Mouse (Mus musculus): ENCODE measurements at regions not wholly inside any gene's neighbourhood (a gene's known extent, or its start where the extent isn't known, plus 50 kb on each side); places are given as distances from the start of the nearest gene placed in this dataset.

- H3K4me1 ChIP-seq (ENCODE audit: insufficient read depth, low read depth, low read length), result no peaks in the 10 kb centered on the region
- no peaks in the 10 kb centered on the region for H3K36me3 ChIP-seq (replicated peaks)
- DNase-seq (ENCODE audit: low spot score) (no peak), ATAC-seq (ENCODE audit: extremely low read depth, insufficient number of reproducible peaks, low FRiP score, poor library complexity, severe bottlenecking) (no peak)
- H3K27me3 ChIP-seq (ENCODE audit: insufficient read depth, low read length), result no peaks in the 10 kb centered on the region
- TF ChIP-seq CTCF (IDR thresholded peaks at IDR 0.05; ENCODE audit: low read depth, low read length) (no peak), GATA2 (IDR thresholded peaks at IDR 0.05; ENCODE audit: borderline replicate concordance, low read depth, low read length) (no peak), TAL1 (conservative IDR thresholded peaks at IDR 0.05; ENCODE audit: low read depth, low read length) (no peak), POLR2AphosphoS5 (IDR thresholded peaks at IDR 0.05; ENCODE audit: insufficient replicate concordance, low read depth, low read length) (no peak), GATA1 (IDR thresholded peaks at IDR 0.05; ENCODE audit: borderline replicate concordance, low read length) (no peak)
- H3K4me3 ChIP-seq (ENCODE audit: low read depth, low read length), result no peak overlapping the region
- H3K9me3 ChIP-seq (replicated peaks), result no peaks in the 10 kb centered on the region
These were observed 828.1 kb upstream of the Alcam start for GRCm38 (mm10) chr16:53282014-53282413.

GRCm38 (mm10) chr16:53266116-53266515 lies 812.2 kb upstream of the Alcam start:
- ATAC-seq (ENCODE audit: extremely low read depth, insufficient number of reproducible peaks, low FRiP score, poor library complexity, severe bottlenecking) (peak; percentile 34; the same call in 1 of the 2 replicates), DNase-seq (ENCODE audit: low spot score) (no peak)
- TF ChIP-seq CTCF (IDR thresholded peaks at IDR 0.05; ENCODE audit: low read depth, low read length) (no peak), GATA2 (IDR thresholded peaks at IDR 0.05; ENCODE audit: borderline replicate concordance, low read depth, low read length) (no peak), TAL1 (conservative IDR thresholded peaks at IDR 0.05; ENCODE audit: low read depth, low read length) (no peak)
- Histone ChIP-seq H3K27me3 (ENCODE audit: insufficient read depth, low read length) (no peaks in the 10 kb centered on the region), H3K36me3 (replicated peaks) (no peaks in the 10 kb centered on the region), H3K4me3 (ENCODE audit: low read depth, low read length) (no peak overlapping the region), H3K4me1 (ENCODE audit: insufficient read depth, low read depth, low read length) (no peaks in the 10 kb centered on the region), H3K9me3 (replicated peaks) (no peaks in the 10 kb centered on the region)

- Histone ChIP-seq H3K36me3 (replicated peaks) (no peaks in the 10 kb centered on the region), H3K27me3 (ENCODE audit: insufficient read depth, low read length) (no peaks in the 10 kb centered on the region), H3K4me1 (ENCODE audit: insufficient read depth, low read depth, low read length) (no peaks in the 10 kb centered on the region), H3K9me3 (replicated peaks) (no peaks in the 10 kb centered on the region), H3K4me3 (ENCODE audit: low read depth, low read length) (no peak overlapping the region)
- DNase-seq (ENCODE audit: low spot score), result no peak
- ATAC-seq (ENCODE audit: extremely low read depth, insufficient number of reproducible peaks, low FRiP score, poor library complexity, severe bottlenecking), result no peak
- TF ChIP-seq TAL1 (conservative IDR thresholded peaks at IDR 0.05; ENCODE audit: low read depth, low read length), result no peak
- TF ChIP-seq POLR2AphosphoS5 (IDR thresholded peaks at IDR 0.05; ENCODE audit: insufficient replicate concordance, low read depth, low read length), result no peak
- TF ChIP-seq GATA1 (IDR thresholded peaks at IDR 0.05; ENCODE audit: borderline replicate concordance, low read length), result no peak
- no peak for TF ChIP-seq GATA2 (IDR thresholded peaks at IDR 0.05; ENCODE audit: borderline replicate concordance, low read depth, low read length)
- no peak for TF ChIP-seq CTCF (IDR thresholded peaks at IDR 0.05; ENCODE audit: low read depth, low read length)
These were observed 791.5 kb upstream of the Alcam start for GRCm38 (mm10) chr16:53245365-53245764.

GRCm38 (mm10) chr16:53242126-53242537 lies 788.3 kb upstream of the Alcam start:
- no peak overlapping the region for H3K4me3 ChIP-seq (ENCODE audit: low read depth, low read length)
- H3K9me3 ChIP-seq (replicated peaks), result no peaks in the 10 kb centered on the region
- no peaks in the 10 kb centered on the region for H3K36me3 ChIP-seq (replicated peaks)
- TF ChIP-seq TAL1 (conservative IDR thresholded peaks at IDR 0.05; ENCODE audit: low read depth, low read length) (no peak), POLR2AphosphoS5 (IDR thresholded peaks at IDR 0.05; ENCODE audit: insufficient replicate concordance, low read depth, low read length) (no peak), GATA1 (IDR thresholded peaks at IDR 0.05; ENCODE audit: borderline replicate concordance, low read length) (no peak), GATA2 (IDR thresholded peaks at IDR 0.05; ENCODE audit: borderline replicate concordance, low read depth, low read length) (no peak), CTCF (IDR thresholded peaks at IDR 0.05; ENCODE audit: low read depth, low read length) (no peak)
- DNase-seq (ENCODE audit: low spot score), result no peak
- ATAC-seq (ENCODE audit: extremely low read depth, insufficient number of reproducible peaks, low FRiP score, poor library complexity, severe bottlenecking), result no peak
- H3K4me1 ChIP-seq (ENCODE audit: insufficient read depth, low read depth, low read length), result no peaks in the 10 kb centered on the region
- H3K27me3 ChIP-seq (ENCODE audit: insufficient read depth, low read length), result no peaks in the 10 kb centered on the region

- Histone ChIP-seq H3K9me3 (replicated peaks) (no peaks in the 10 kb centered on the region), H3K27me3 (ENCODE audit: insufficient read depth, low read length) (no peaks in the 10 kb centered on the region), H3K36me3 (replicated peaks) (no peaks in the 10 kb centered on the region), H3K4me3 (ENCODE audit: low read depth, low read length) (no peak overlapping the region), H3K4me1 (ENCODE audit: insufficient read depth, low read depth, low read length) (no peaks in the 10 kb centered on the region)
- no peak for TF ChIP-seq GATA1 (IDR thresholded peaks at IDR 0.05; ENCODE audit: borderline replicate concordance, low read length)
- TF ChIP-seq GATA2 (IDR thresholded peaks at IDR 0.05; ENCODE audit: borderline replicate concordance, low read depth, low read length), result no peak
- TF ChIP-seq CTCF (IDR thresholded peaks at IDR 0.05; ENCODE audit: low read depth, low read length), result no peak
- no peak for TF ChIP-seq TAL1 (conservative IDR thresholded peaks at IDR 0.05; ENCODE audit: low read depth, low read length)
- no peak for TF ChIP-seq POLR2AphosphoS5 (IDR thresholded peaks at IDR 0.05; ENCODE audit: insufficient replicate concordance, low read depth, low read length)
- DNase-seq (ENCODE audit: low spot score) (no peak), ATAC-seq (ENCODE audit: extremely low read depth, insufficient number of reproducible peaks, low FRiP score, poor library complexity, severe bottlenecking) (no peak)
These were observed 765.0 kb upstream of the Alcam start for GRCm38 (mm10) chr16:53218886-53219285.

GRCm38 (mm10) chr16:53201449-53201848 lies 747.6 kb upstream of the Alcam start:
- no peaks in the 10 kb centered on the region for H3K9me3 ChIP-seq (replicated peaks)
- ATAC-seq (ENCODE audit: extremely low read depth, insufficient number of reproducible peaks, low FRiP score, poor library complexity, severe bottlenecking), result no peak
- TF ChIP-seq CTCF (IDR thresholded peaks at IDR 0.05; ENCODE audit: low read depth, low read length), result no peak
- TF ChIP-seq POLR2AphosphoS5 (IDR thresholded peaks at IDR 0.05; ENCODE audit: insufficient replicate concordance, low read depth, low read length), result no peak
- TF ChIP-seq GATA1 (IDR thresholded peaks at IDR 0.05; ENCODE audit: borderline replicate concordance, low read length), result no peak
- no peak for TF ChIP-seq GATA2 (IDR thresholded peaks at IDR 0.05; ENCODE audit: borderline replicate concordance, low read depth, low read length)
- H3K4me3 ChIP-seq (ENCODE audit: low read depth, low read length), result no peak overlapping the region
- H3K4me1 ChIP-seq (ENCODE audit: insufficient read depth, low read depth, low read length), result no peaks in the 10 kb centered on the region
- no peak for DNase-seq (ENCODE audit: low spot score)
- H3K27me3 ChIP-seq (ENCODE audit: insufficient read depth, low read length), result no peaks in the 10 kb centered on the region
- H3K36me3 ChIP-seq (replicated peaks), result no peaks in the 10 kb centered on the region

GRCm38 (mm10) chr16:53186444-53186843 lies 732.6 kb upstream of the Alcam start:
- no peaks in the 10 kb centered on the region for H3K27me3 ChIP-seq (ENCODE audit: insufficient read depth, low read length)
- no peak for ATAC-seq (ENCODE audit: extremely low read depth, insufficient number of reproducible peaks, low FRiP score, poor library complexity, severe bottlenecking)
- H3K36me3 ChIP-seq (replicated peaks), result no peaks in the 10 kb centered on the region
- no peak for DNase-seq (ENCODE audit: low spot score)
- TF ChIP-seq POLR2AphosphoS5 (IDR thresholded peaks at IDR 0.05; ENCODE audit: insufficient replicate concordance, low read depth, low read length) (no peak), TAL1 (conservative IDR thresholded peaks at IDR 0.05; ENCODE audit: low read depth, low read length) (no peak), CTCF (IDR thresholded peaks at IDR 0.05; ENCODE audit: low read depth, low read length) (no peak), GATA2 (IDR thresholded peaks at IDR 0.05; ENCODE audit: borderline replicate concordance, low read depth, low read length) (no peak), GATA1 (IDR thresholded peaks at IDR 0.05; ENCODE audit: borderline replicate concordance, low read length) (no peak)
- no peak overlapping the region for H3K4me3 ChIP-seq (ENCODE audit: low read depth, low read length)
- H3K4me1 ChIP-seq (ENCODE audit: insufficient read depth, low read depth, low read length), result no peaks in the 10 kb centered on the region
- H3K9me3 ChIP-seq (replicated peaks), result no peaks in the 10 kb centered on the region
